Mouse (Mus musculus): ENCODE measurements around the gene Neo1. TPM values are rescaled to one million over a fixed set of nuclear protein-coding genes. Genes with fewer than 3 reads are reported as not detected.

Gene Neo1
- 53.0 and 60.4 TPM in 2 replicates for polyA plus RNA-seq (2016; fragmentation: Nextera tagmentation; extraction: Ambion mirVana)

- peaks cover 12% of the 10 kb centered on the region for H3K4me1 ChIP-seq
- H3K36me3 ChIP-seq, result no peaks in the 10 kb centered on the region
- H3K4me2 ChIP-seq (replicated peaks), result peak within 1 kb of the TSS; percentile 60
- no peaks in the 10 kb centered on the region for H3K27me3 ChIP-seq (replicated peaks)
- H3K27ac ChIP-seq, result peak within 1 kb of the TSS; percentile 98
- no peaks in the 10 kb centered on the region for H3K9me3 ChIP-seq
- under 1% methylated on average over 43 of the region's 86 CpGs for WGBS
- peak; percentile 92 for ATAC-seq (ENCODE audit: low FRiP score, low read depth)
- peak within 1 kb of the TSS; percentile 99 for H3K4me3 ChIP-seq
- peak within 1 kb of the TSS; percentile 94 for H3K9ac ChIP-seq
Observed at GRCm38 (mm10) chr9:59036159-59036731, at the start of gene Neo1. Gene Neo1 (minus strand): TSS chr9:59036441.

- peaks cover 30% of the 10 kb centered on the region for H3K4me1 ChIP-seq
- no peak overlapping the region for H3K4me2 ChIP-seq (replicated peaks)
- H3K27me3 ChIP-seq (replicated peaks), result no peaks in the 10 kb centered on the region
- no peak for ATAC-seq (ENCODE audit: low FRiP score, low read depth)
- H3K36me3 ChIP-seq, result no peaks in the 10 kb centered on the region
- WGBS, result 24% methylated on average over 4 of the region's 4 CpGs
- H3K27ac ChIP-seq, result no peak overlapping the region
- H3K4me3 ChIP-seq, result no peak overlapping the region
- no peak overlapping the region for H3K9ac ChIP-seq
- no peaks in the 10 kb centered on the region for H3K9me3 ChIP-seq
Observed at GRCm38 (mm10) chr9:59075632-59076031, 39.4 kb upstream of the Neo1 start.

GRCm38 (mm10) chr9:59073887-59074286 lies 37.6 kb upstream of the Neo1 start:
- no peaks in the 10 kb centered on the region for H3K9me3 ChIP-seq
- H3K4me3 ChIP-seq, result no peak overlapping the region
- H3K4me2 ChIP-seq (replicated peaks), result no peak overlapping the region
- H3K27me3 ChIP-seq (replicated peaks), result no peaks in the 10 kb centered on the region
- no peaks in the 10 kb centered on the region for H3K36me3 ChIP-seq
- no peak for ATAC-seq (ENCODE audit: low FRiP score, low read depth)
- 71% methylated on average over 4 of the region's 4 CpGs for WGBS
- no peak overlapping the region for H3K27ac ChIP-seq
- peaks cover 30% of the 10 kb centered on the region for H3K4me1 ChIP-seq
- H3K9ac ChIP-seq, result no peak overlapping the region

GRCm38 (mm10) chr9:59072076-59072777 lies 36.0 kb upstream of the Neo1 start:
- no peaks in the 10 kb centered on the region for H3K27me3 ChIP-seq (replicated peaks)
- peaks cover 30% of the 10 kb centered on the region for H3K4me1 ChIP-seq
- no peaks in the 10 kb centered on the region for H3K9me3 ChIP-seq
- 16% methylated on average over 14 of the region's 14 CpGs for whole genome bisulfite sequencing
- H3K4me3 ChIP-seq, result peak overlapping the region; percentile 11; the same call in 1 of the 2 replicates
- no peaks in the 10 kb centered on the region for H3K36me3 ChIP-seq
- no peak overlapping the region for H3K9ac ChIP-seq
- H3K4me2 ChIP-seq (replicated peaks), result peak overlapping the region; percentile 47
- peak; percentile 56; the same call in 1 of the 2 replicates for ATAC-seq (ENCODE audit: low FRiP score, low read depth)
- H3K27ac ChIP-seq, result no peak overlapping the region

GRCm38 (mm10) chr9:59071220-59071977 lies 35.2 kb upstream of the Neo1 start:
- Histone ChIP-seq H3K4me1 (peaks cover 36% of the 10 kb centered on the region), H3K9ac (no peak overlapping the region), H3K27me3 (replicated peaks) (0 out of 2 replicates have a peak, but pooled peaks cover 3% of the 10 kb centered on the region), H3K9me3 (no peaks in the 10 kb centered on the region), H3K4me2 (replicated peaks) (peak overlapping the region; percentile 47), H3K27ac (no peak overlapping the region), H3K4me3 (no peak overlapping the region), H3K36me3 (no peaks in the 10 kb centered on the region)
- ATAC-seq (ENCODE audit: low FRiP score, low read depth), result no peak
- WGBS, result 60% methylated on average over 7 of the region's 7 CpGs

- Histone ChIP-seq H3K27me3 (replicated peaks) (0 out of 2 replicates have a peak, but pooled peaks cover 3% of the 10 kb centered on the region), H3K27ac (no peak overlapping the region), H3K4me3 (no peak overlapping the region), H3K4me2 (replicated peaks) (no peak overlapping the region), H3K9me3 (no peaks in the 10 kb centered on the region), H3K9ac (no peak overlapping the region), H3K4me1 (peaks cover 38% of the 10 kb centered on the region), H3K36me3 (no peaks in the 10 kb centered on the region)
- ATAC-seq (ENCODE audit: low FRiP score, low read depth), result no peak
- WGBS, result 85% methylated on average over 4 of the region's 4 CpGs
Observed at GRCm38 (mm10) chr9:59070216-59070615, 34.0 kb upstream of the Neo1 start.

- peaks cover 8% of the 10 kb centered on the region; the same call in 1 of the 2 replicates for H3K4me1 ChIP-seq
- H3K27me3 ChIP-seq (replicated peaks), result 0 out of 2 replicates have a peak, but pooled peaks cover 3% of the 10 kb centered on the region
- H3K9ac ChIP-seq, result no peak overlapping the region
- WGBS, result 63% methylated on average over 6 of the region's 6 CpGs
- H3K4me3 ChIP-seq, result no peak overlapping the region
- ATAC-seq (ENCODE audit: low FRiP score, low read depth), result no peak
- H3K27ac ChIP-seq, result no peak overlapping the region
- H3K36me3 ChIP-seq, result no peaks in the 10 kb centered on the region
- no peak overlapping the region for H3K4me2 ChIP-seq (replicated peaks)
- no peaks in the 10 kb centered on the region for H3K9me3 ChIP-seq
Observed at GRCm38 (mm10) chr9:59065616-59066301, 29.5 kb upstream of the Neo1 start.

- ATAC-seq (ENCODE audit: low FRiP score, low read depth), result no peak
- no peak overlapping the region for H3K9ac ChIP-seq
- no peaks in the 10 kb centered on the region for H3K9me3 ChIP-seq
- no peak overlapping the region for H3K27ac ChIP-seq
- H3K4me1 ChIP-seq, result peaks cover 8% of the 10 kb centered on the region; the same call in 1 of the 2 replicates
- no peak overlapping the region for H3K4me3 ChIP-seq
- 81% methylated on average over 4 of the region's 4 CpGs for WGBS
- H3K4me2 ChIP-seq (replicated peaks), result no peak overlapping the region
- 0 out of 2 replicates have a peak, but pooled peaks cover 3% of the 10 kb centered on the region for H3K27me3 ChIP-seq (replicated peaks)
- H3K36me3 ChIP-seq, result no peaks in the 10 kb centered on the region
Observed at GRCm38 (mm10) chr9:59062409-59062808, 26.2 kb upstream of the Neo1 start.

- H3K9me3 ChIP-seq, result no peaks in the 10 kb centered on the region
- H3K36me3 ChIP-seq, result no peaks in the 10 kb centered on the region
- H3K4me3 ChIP-seq, result no peak overlapping the region
- H3K27ac ChIP-seq, result no peak overlapping the region
- H3K9ac ChIP-seq, result no peak overlapping the region
- H3K4me2 ChIP-seq (replicated peaks), result no peak overlapping the region
- no peaks in the 10 kb centered on the region for H3K4me1 ChIP-seq
- no peak for ATAC-seq (ENCODE audit: low FRiP score, low read depth)
- no peaks in the 10 kb centered on the region for H3K27me3 ChIP-seq (replicated peaks)
- 79% methylated on average over 9 of the region's 9 CpGs for WGBS
Observed at GRCm38 (mm10) chr9:59060026-59060605, 23.9 kb upstream of the Neo1 start.

GRCm38 (mm10) chr9:59059158-59059557 lies 22.9 kb upstream of the Neo1 start:
- Histone ChIP-seq H3K4me2 (replicated peaks) (no peak overlapping the region), H3K9me3 (no peaks in the 10 kb centered on the region), H3K4me3 (no peak overlapping the region), H3K9ac (no peak overlapping the region), H3K4me1 (no peaks in the 10 kb centered on the region), H3K27me3 (replicated peaks) (no peaks in the 10 kb centered on the region), H3K27ac (no peak overlapping the region), H3K36me3 (no peaks in the 10 kb centered on the region)
- WGBS, result 79% methylated on average over 6 of the region's 6 CpGs
- no peak for ATAC-seq (ENCODE audit: low FRiP score, low read depth)

GRCm38 (mm10) chr9:59058060-59058459 lies 21.8 kb upstream of the Neo1 start:
- 84% methylated on average over 6 of the region's 6 CpGs for WGBS
- Histone ChIP-seq H3K27ac (no peak overlapping the region), H3K27me3 (replicated peaks) (no peaks in the 10 kb centered on the region), H3K36me3 (no peaks in the 10 kb centered on the region), H3K9me3 (no peaks in the 10 kb centered on the region), H3K4me1 (no peaks in the 10 kb centered on the region), H3K9ac (no peak overlapping the region), H3K4me2 (replicated peaks) (no peak overlapping the region), H3K4me3 (no peak overlapping the region)
- ATAC-seq (ENCODE audit: low FRiP score, low read depth), result no peak
